Mouse (Mus musculus): Measurements from ENCODE around the gene Shmt1. TPM values are rescaled to one million over a fixed set of nuclear protein-coding genes. Genes with fewer than 3 reads are reported as not detected.

The Shmt1 gene
- polyA plus RNA-seq, 1 experiment from 2014 or later: 62.6 TPM

GRCm38 (mm10) chr11:60770776-60771175 lies 40.7 kb downstream of the Shmt1 start:
- no peak overlapping the region for H3K4me2 ChIP-seq (ENCODE audit: low read depth, low read length)
- 76% methylated on average over 3 of the region's 3 CpGs for WGBS (ENCODE audit: insufficient replicate concordance)
- no peaks in the 10 kb centered on the region for H3K9me3 ChIP-seq (replicated peaks; ENCODE audit: control insufficient read depth, low read length)
- peaks cover 11% of the 10 kb centered on the region for H3K4me1 ChIP-seq (ENCODE audit: control insufficient read depth, low read depth, low read length)
- H3K27me3 ChIP-seq (ENCODE audit: control insufficient read depth, insufficient read depth, low read depth, low read length): no peaks in the 10 kb centered on the region
- H3K9ac ChIP-seq (ENCODE audit: low read depth, low read length): no peak overlapping the region
- ATAC-seq (ENCODE audit: low read depth): no peak
- no peaks in the 10 kb centered on the region for H3K36me3 ChIP-seq (ENCODE audit: control insufficient read depth, insufficient read depth)
- H3K4me3 ChIP-seq (ENCODE audit: low read depth, low read length): no peak overlapping the region
- no peak overlapping the region for H3K27ac ChIP-seq (ENCODE audit: low read length)

- 43% methylated on average over 2 of the region's 2 CpGs for WGBS (ENCODE audit: insufficient replicate concordance)
Measured at GRCm38 (mm10) chr11:60769322-60769721, 42.2 kb downstream of the Shmt1 start.

GRCm38 (mm10) chr11:60766969-60767368 lies 44.5 kb downstream of the Shmt1 start:
- no peaks in the 10 kb centered on the region for H3K36me3 ChIP-seq (ENCODE audit: control insufficient read depth, insufficient read depth)
- H3K4me1 ChIP-seq (ENCODE audit: control insufficient read depth, low read depth, low read length): no peaks in the 10 kb centered on the region
- WGBS (ENCODE audit: insufficient replicate concordance): 31% methylated on average over 4 of the region's 4 CpGs
- H3K27me3 ChIP-seq (ENCODE audit: control insufficient read depth, insufficient read depth, low read depth, low read length): no peaks in the 10 kb centered on the region
- H3K4me2 ChIP-seq (ENCODE audit: low read depth, low read length): no peak overlapping the region
- H3K9me3 ChIP-seq (replicated peaks; ENCODE audit: control insufficient read depth, low read length): no peaks in the 10 kb centered on the region
- ATAC-seq (ENCODE audit: low read depth): no peak
- no peak overlapping the region for H3K9ac ChIP-seq (ENCODE audit: low read depth, low read length)
- H3K27ac ChIP-seq (ENCODE audit: low read length): no peak overlapping the region
- H3K4me3 ChIP-seq (ENCODE audit: low read depth, low read length): no peak overlapping the region

More at GRCm38 (mm10) chr11:60769322-60769721, 42.2 kb downstream of the Shmt1 start:
- no peak overlapping the region for H3K27ac ChIP-seq (ENCODE audit: low read length)
- no peak overlapping the region for H3K9ac ChIP-seq (ENCODE audit: low read depth, low read length)
- H3K27me3 ChIP-seq (ENCODE audit: control insufficient read depth, insufficient read depth, low read depth, low read length): no peaks in the 10 kb centered on the region
- ATAC-seq (ENCODE audit: low read depth): no peak
- no peaks in the 10 kb centered on the region for H3K4me1 ChIP-seq (ENCODE audit: control insufficient read depth, low read depth, low read length)
- no peak overlapping the region for H3K4me3 ChIP-seq (ENCODE audit: low read depth, low read length)
- H3K9me3 ChIP-seq (replicated peaks; ENCODE audit: control insufficient read depth, low read length): no peaks in the 10 kb centered on the region
- H3K36me3 ChIP-seq (ENCODE audit: control insufficient read depth, insufficient read depth): no peaks in the 10 kb centered on the region
- no peak overlapping the region for H3K4me2 ChIP-seq (ENCODE audit: low read depth, low read length)

GRCm38 (mm10) chr11:60761681-60762080 lies 49.8 kb downstream of the Shmt1 start:
- no peak for ATAC-seq (ENCODE audit: low read depth)
- Histone ChIP-seq H3K27ac (ENCODE audit: low read length) (no peak overlapping the region), H3K9ac (ENCODE audit: low read depth, low read length) (no peak overlapping the region), H3K27me3 (ENCODE audit: control insufficient read depth, insufficient read depth, low read depth, low read length) (no peaks in the 10 kb centered on the region), H3K4me2 (ENCODE audit: low read depth, low read length) (no peak overlapping the region), H3K4me3 (ENCODE audit: low read depth, low read length) (no peak overlapping the region), H3K4me1 (ENCODE audit: control insufficient read depth, low read depth, low read length) (no peaks in the 10 kb centered on the region), H3K36me3 (ENCODE audit: control insufficient read depth, insufficient read depth) (peaks cover 4% of the 10 kb centered on the region), H3K9me3 (replicated peaks; ENCODE audit: control insufficient read depth, low read length) (no peaks in the 10 kb centered on the region)
- WGBS (ENCODE audit: insufficient replicate concordance): 65% methylated on average over 3 of the region's 3 CpGs

- no peaks in the 10 kb centered on the region for H3K9me3 ChIP-seq (replicated peaks; ENCODE audit: control insufficient read depth, low read length)
- no peak overlapping the region for H3K4me2 ChIP-seq (ENCODE audit: low read depth, low read length)
- no peak overlapping the region for H3K9ac ChIP-seq (ENCODE audit: low read depth, low read length)
- no peaks in the 10 kb centered on the region for H3K27me3 ChIP-seq (ENCODE audit: control insufficient read depth, insufficient read depth, low read depth, low read length)
- no peak overlapping the region for H3K4me3 ChIP-seq (ENCODE audit: low read depth, low read length)
- H3K4me1 ChIP-seq (ENCODE audit: control insufficient read depth, low read depth, low read length): no peaks in the 10 kb centered on the region
- H3K27ac ChIP-seq (ENCODE audit: low read length): no peak overlapping the region
- 83% methylated on average over 7 of the region's 7 CpGs for WGBS (ENCODE audit: insufficient replicate concordance)
- no peak for ATAC-seq (ENCODE audit: low read depth)
- peaks cover 16% of the 10 kb centered on the region for H3K36me3 ChIP-seq (ENCODE audit: control insufficient read depth, insufficient read depth)
Measured at GRCm38 (mm10) chr11:60755570-60755969, 55.9 kb downstream of the Shmt1 start.

- no peaks in the 10 kb centered on the region for H3K27me3 ChIP-seq (ENCODE audit: control insufficient read depth, insufficient read depth, low read depth, low read length)
- no peaks in the 10 kb centered on the region for H3K9me3 ChIP-seq (replicated peaks; ENCODE audit: control insufficient read depth, low read length)
- H3K4me3 ChIP-seq (ENCODE audit: low read depth, low read length): no peak overlapping the region
- H3K27ac ChIP-seq (ENCODE audit: low read length): no peak overlapping the region
- ATAC-seq (ENCODE audit: low read depth): no peak
- peaks cover 3% of the 10 kb centered on the region; the same call in 1 of the 2 replicates for H3K4me1 ChIP-seq (ENCODE audit: control insufficient read depth, low read depth, low read length)
- no peak overlapping the region for H3K9ac ChIP-seq (ENCODE audit: low read depth, low read length)
- peaks cover 5% of the 10 kb centered on the region for H3K36me3 ChIP-seq (ENCODE audit: control insufficient read depth, insufficient read depth)
- no peak overlapping the region for H3K4me2 ChIP-seq (ENCODE audit: low read depth, low read length)
- WGBS (ENCODE audit: insufficient replicate concordance): 75% methylated on average over 3 of the region's 3 CpGs
Measured at GRCm38 (mm10) chr11:60740321-60740720, 71.2 kb downstream of the Shmt1 start.

Other genes with a start within 250 kb of the Shmt1 start
- gene Llgl1, start 112.0 kb downstream of the Shmt1 start, polyA plus RNA-seq (2015; fragmentation: Nextera tagmentation; extraction: Ambion mirVana): 14.5 and 14.7 TPM in 2 replicates
- 28.0 and 29.7 TPM in 2 replicates for gene Flii, start 84.5 kb downstream of the Shmt1 start, polyA plus RNA-seq (2015; fragmentation: Nextera tagmentation; extraction: Ambion mirVana)
- 2.2 and 2.3 TPM in 2 replicates for gene Mief2, start 83.3 kb downstream of the Shmt1 start, polyA plus RNA-seq (2015; fragmentation: Nextera tagmentation; extraction: Ambion mirVana)
- 5.5 and 6.2 TPM in 2 replicates for gene Top3a, start 34.4 kb downstream of the Shmt1 start, polyA plus RNA-seq (2015; fragmentation: Nextera tagmentation; extraction: Ambion mirVana)
- 3.3 and 3.6 TPM in 2 replicates for gene Smcr8, start 34.2 kb downstream of the Shmt1 start, polyA plus RNA-seq (2015; fragmentation: Nextera tagmentation; extraction: Ambion mirVana)
- 18.1 and 21.2 TPM in 2 replicates for gene Dhrs7b, start 18.9 kb upstream of the Shmt1 start, polyA plus RNA-seq (2015; fragmentation: Nextera tagmentation; extraction: Ambion mirVana)
- 23.2 and 23.4 TPM in 2 replicates for gene Tmem11, start 67.6 kb upstream of the Shmt1 start, polyA plus RNA-seq (2015; fragmentation: Nextera tagmentation; extraction: Ambion mirVana)
- 9.9 and 14.3 TPM in 2 replicates for gene Natd1, start 103.0 kb upstream of the Shmt1 start, polyA plus RNA-seq (2015; fragmentation: Nextera tagmentation; extraction: Ambion mirVana)
- 121 and 134 TPM in 2 replicates for gene Map2k3, start 120.3 kb upstream of the Shmt1 start, polyA plus RNA-seq (2015; fragmentation: Nextera tagmentation; extraction: Ambion mirVana)
- 0.04 TPM in 1 of 2 replicates, not detected in the other for gene Kcnj12, start 210.8 kb upstream of the Shmt1 start, polyA plus RNA-seq (2015; fragmentation: Nextera tagmentation; extraction: Ambion mirVana)